Mouse (Mus musculus) adrenal gland, postnatal 10 days (tissue): ENCODE measurements around the gene Tax1bp1. TPM values are rescaled to one million over a fixed set of nuclear protein-coding genes. Genes with fewer than 3 reads are reported as not detected.

Experiments used
- DNase-seq: peaks from one replicate; pipeline ENCODE4 v3.0.0; 2021; ENCODE audit warnings: mixed read lengths
- total RNA-seq, 2 experiments: library from RNA; stranded (reverse); gene quantifications; 2 replicates each; pipeline ENCODE4 v1.2.3; 2021

Tax1bp1 gene
- total RNA-seq, 2 experiments from 2014 or later = 124 to 138 TPM

DNA sequence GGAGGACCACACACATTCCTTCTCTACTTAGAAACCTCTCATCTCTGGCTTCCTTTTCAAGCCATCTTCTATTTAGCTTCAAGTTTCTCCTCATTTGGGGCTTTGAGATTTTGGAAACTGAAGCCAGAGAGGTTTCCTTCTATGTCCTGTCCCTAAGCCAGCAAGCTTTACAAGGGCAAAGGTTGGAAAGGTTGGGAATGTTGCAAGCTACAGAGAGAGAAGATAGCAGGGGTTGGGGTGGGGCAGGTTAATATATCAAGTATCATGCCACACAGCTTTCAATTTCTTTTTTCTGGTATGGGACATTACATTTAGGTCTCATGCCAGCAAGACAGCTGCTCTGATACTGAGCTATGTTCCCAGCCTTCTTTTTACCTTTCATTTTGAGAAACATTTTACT is 8.2 kb upstream of the Tax1bp1 start:
- DNase-seq = no peak

DNA sequence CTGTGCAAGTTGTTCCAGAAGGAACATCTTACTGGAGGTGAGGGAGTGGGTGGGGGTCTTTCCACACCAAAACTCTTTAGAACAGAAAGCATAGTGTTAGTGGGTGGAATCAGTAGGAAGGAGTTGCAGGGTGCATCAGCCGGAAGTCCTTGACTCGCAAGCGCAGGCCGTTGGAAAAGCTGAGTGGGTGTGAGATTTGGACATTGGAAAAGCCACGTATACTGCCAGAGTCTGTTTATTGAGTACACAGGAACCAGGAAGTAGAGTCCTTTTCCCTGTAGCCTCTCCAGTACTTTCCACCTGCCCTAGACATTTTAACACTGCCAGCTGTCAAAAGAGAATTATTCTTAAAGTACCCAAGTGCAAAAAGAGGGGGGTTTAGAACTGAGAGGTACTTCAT is 5.7 kb upstream of the Tax1bp1 start:
- no peak for DNase-seq

DNA sequence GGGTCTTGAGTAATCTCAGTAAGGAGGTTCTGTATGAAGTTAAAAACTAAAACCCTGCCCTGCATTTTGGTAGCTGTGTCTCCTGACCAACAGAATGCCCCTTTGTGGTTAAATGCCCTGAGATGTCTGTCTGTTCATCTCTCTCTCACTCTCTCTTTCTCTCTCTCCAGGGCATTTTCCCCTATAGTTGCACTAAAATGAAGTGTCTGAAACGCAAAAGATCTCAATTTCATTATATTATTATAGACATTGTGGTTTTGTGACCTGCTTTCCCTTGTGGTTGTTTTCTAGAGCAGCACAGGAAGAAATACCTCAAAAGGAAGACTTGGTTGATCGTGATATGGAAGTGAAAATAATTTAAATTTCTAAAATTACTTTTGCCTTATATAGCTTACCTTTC is 966 bp upstream of the Tax1bp1 start:
- no peak for DNase-seq

DNA sequence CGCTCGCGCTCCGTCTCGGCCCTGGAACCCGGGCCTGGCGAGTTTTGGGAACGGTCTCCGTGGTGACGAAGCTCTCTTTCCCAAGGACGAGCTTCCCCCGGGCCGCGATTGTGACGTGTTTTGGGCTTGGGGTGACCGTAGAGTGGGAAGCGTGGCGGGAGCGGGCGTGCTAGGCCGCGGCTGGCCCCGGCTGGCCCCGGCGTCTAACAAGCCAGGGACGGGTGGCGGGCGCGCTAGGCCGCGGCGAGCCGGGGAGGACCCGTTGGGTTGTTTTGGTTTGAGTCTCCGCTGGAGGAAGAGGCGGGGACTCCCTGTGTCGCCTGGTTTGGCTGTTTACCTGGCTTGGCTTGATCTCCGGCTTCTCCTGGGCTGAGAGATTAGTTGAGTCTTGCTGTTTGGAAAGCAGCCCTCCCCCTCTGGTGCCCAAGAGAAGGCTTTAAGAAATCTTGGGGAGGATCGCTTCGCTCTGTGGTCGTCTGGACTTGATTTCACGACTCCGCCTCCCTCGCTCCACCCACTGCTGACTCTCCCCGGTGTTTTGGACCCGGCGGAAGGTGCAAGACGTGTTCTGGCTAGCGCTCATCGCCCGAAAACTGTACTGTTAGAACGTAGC is 474 bp downstream of the Tax1bp1 start:
- peak; percentile 85 for DNase-seq

DNA sequence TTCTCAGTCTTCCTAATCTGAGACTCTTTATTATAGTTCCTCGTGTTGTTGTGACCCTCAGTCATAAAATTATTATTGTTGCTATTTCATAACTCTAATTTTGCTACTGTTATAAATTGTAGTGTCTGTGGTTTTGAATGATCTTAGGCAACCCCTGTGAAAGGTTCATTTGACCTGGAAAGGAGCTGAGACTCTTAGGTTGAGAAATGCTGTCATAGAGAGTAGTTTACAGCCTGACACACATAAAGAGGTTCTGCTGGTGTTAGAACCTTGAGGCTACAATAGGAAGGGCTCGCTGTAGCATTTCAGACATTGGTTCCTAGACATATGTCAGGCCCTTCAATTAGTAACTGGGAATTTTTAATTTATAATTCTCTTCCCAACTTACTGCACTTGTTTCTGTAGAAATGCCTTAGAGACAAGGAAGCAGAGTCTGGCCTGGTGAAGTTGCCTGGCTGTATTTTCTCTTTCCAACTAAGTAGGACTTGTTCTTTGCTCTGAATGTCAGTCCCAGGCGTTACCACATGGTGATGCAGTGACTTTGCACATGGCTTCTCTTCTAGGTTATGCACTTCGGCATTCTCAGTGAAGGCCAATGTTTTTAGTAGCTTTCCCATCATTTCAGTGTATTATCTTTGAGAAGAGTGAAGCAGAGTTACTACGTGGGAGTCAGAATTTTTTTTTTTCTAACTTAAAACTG is 4.1 kb downstream of the Tax1bp1 start:
- peak; percentile 11 for DNase-seq

DNA sequence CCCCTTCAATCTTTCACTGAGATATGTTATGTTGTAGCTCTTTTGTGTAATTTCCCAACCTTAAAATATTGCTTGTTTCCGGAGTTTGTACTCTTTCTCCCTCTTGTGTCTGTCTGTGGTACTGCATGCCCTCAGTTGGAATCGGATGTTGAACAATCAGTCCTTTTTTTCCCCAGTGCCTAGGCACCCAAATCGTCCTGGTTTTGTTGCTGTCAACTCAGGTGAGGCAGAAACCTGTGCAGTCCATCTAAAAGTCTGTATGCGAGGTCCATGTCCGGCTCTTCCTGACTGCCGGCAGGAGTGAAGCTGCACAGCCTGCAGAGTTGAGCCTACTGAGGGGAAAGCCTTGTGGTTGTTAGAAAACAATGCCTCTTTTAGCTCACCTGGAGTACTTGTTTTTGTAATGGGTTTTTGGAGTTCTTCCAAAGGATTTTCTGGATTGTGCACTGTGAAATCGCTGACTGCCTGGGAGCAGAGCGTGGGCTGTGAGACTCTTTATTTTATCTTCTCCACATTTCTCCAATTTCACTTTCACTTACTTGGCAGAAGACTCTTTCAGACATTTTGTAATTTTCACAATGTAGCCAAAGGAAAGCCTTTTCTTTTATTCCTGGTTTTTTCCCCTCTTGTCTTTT is 11.4 kb downstream of the Tax1bp1 start:
- peak; percentile 78 for DNase-seq

DNA sequence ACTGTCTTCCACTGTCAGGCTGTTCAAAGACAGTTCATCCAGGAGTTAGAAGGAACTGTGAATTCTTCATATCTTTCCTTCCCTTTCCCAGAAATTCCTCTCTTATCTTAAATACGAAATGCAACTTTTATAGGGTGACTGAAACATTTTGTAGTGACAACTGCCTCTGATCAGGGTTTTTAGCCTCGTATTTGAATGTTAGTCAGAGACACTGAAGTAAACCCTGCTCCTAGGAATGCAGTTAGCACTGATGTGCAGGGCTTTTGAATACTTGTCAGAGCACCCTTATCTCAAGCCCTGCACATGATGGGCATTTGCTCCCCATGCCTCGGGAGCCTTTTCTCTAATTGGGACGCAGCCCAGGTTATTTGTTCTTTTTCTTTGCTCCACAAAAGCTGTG is 16.8 kb downstream of the Tax1bp1 start:
- DNase-seq = no peak

DNA sequence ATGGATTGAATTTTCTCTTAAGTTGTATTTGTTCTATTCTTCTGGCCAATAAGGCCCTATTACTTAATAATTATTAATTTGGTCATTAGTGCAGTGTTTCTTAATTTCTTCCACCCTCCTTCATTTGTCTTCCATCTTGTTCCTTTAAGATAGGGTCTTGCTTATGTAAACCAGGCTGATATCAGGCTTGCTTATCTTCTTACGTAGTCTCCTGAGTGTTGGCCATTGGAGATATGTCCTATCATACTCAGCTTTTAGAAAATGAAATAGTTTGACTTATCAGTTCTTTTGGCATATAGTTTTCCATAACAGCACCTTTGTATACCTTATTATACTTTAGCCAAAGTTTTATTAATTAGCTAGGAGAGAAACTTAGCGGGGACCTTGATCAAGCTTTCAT is 21.1 kb downstream of the Tax1bp1 start:
- no peak for DNase-seq

DNA sequence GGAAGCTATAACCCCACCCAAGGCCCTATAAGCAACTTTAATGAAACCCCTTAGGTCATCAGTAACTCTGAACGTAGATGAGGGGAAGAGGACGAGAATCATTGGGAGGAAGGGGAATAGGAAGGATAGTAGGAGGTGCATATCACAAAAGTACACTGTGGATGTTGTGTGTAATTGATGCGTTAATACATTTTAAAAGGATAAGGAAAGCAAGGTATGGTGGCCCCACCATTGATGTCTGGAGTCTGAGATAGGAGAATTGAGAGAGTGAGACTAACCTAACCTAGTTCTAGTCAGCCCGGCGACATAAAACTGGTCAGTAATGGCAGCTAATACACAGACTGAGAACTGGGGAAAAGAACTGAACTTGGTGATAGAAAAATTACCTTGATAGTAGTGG is 39.3 kb downstream of the Tax1bp1 start:
- DNase-seq = no peak

DNA sequence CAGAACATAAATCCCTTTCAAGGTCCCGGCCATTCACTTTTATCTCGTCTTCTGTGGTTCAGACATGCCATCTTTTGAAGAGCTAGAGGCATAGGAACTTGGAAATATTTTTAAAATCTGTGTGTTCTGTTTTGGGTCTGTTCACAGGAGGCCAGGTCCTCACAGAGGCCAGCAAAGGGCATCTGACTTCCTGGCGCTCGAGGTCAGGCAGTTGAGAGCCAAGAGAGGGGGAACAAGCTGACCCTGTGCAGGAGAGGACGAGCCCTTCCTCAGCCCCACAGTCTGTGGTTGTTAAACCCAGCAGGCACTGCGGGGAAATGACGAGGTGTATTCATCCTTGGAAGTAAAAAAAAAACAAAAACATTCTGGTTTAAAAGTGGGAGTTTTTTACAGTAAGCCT is 51.7 kb downstream of the Tax1bp1 start:
- peak; percentile 26 for DNase-seq

DNA sequence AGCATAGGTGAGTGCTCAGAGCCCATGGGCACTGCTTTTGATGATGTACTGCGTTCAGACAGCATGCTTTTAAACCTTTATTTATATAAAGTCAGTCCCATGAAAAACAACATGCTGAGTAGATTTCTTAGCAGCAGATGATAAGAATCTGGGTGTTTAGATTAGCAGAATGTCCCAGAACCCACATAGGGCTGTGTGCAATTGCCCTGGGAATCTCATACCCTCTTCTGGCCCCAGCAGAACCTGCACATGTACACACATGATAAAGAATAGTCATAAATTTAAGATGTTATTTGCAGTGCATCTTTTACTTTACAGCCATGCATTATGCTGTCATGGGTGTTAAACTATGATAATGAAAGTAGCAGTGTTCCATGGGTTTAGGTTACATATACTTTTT is 57.3 kb downstream of the Tax1bp1 start:
- no peak for DNase-seq

DNA sequence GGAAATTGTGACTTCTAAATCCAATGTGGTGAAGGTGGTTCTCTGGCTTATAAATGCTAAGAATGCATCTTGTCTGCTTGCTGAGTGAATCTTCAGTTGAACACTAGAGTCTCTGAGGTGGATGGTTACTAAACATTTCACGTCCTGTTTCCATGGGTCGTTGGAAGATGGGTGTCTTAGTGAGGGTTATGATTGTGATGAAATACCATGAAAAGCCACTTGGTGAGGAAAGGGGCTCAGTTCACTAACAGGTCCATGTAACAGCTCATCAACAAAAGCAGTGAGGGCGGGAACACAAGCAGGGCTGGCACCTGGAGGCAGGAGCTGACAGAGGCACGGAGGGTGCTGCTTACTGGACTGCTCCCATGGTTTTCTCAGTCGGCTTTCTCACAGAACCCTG is 59.6 kb downstream of the Tax1bp1 start:
- no peak for DNase-seq

DNA sequence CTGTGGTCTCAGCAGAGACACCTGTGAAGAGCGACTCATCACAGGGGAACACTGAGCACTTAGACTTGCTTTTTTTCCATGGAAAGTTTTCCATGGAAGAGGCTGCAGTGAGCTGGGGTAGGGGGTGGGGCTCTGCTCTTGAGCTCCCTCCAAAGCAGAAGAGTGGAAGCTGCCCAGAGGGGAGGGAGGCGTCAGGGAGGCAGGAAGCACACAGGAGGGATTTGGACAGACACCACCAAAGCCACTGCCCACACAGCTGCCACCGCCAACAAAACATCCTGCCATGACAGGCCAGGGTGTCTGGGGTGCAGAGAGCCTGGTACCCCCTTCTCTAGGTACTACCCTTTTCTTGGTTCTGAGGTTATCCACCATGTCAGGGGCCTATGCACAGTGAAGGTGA is 61.8 kb downstream of the Tax1bp1 start:
- DNase-seq = no peak

DNA sequence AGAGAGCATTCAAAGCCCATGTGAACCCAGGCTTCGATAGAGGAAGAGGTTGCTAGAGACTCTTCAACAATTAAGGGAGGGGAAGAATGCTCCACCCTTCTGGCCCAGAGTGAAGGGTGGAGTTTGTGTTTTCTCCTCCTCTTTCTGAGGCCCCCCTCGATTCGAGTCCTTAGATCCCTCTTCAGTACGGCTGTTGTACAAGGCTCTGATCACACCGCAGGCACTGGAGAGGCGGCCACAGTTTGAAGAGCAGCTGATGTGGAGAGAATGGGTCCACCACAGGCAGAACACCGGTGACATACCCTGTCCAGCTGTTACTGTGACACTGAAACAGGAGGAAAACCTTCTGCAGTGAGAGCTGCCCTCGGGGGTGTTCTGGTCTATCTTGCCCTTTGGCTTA is 62.4 kb downstream of the Tax1bp1 start:
- no peak for DNase-seq

DNA sequence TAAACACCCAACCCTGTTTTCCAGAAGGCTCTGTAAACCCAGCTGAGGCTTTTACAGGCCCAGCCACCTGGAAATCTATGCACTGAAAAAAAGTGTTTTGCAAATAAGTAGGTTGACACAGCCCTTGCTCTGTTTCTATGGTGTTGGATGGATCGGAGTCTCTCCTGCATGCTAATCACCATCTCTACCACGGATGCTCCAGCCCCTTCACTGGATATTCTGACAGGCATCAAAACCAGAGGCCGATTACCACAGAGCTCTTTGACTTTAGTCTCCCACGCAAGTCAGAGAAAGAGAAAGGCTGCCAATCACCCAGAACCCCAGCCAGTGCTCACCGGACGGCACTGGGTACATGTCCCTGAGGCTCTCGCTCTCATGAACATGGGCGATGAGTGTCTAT is 63.5 kb downstream of the Tax1bp1 start:
- DNase-seq = no peak

DNA sequence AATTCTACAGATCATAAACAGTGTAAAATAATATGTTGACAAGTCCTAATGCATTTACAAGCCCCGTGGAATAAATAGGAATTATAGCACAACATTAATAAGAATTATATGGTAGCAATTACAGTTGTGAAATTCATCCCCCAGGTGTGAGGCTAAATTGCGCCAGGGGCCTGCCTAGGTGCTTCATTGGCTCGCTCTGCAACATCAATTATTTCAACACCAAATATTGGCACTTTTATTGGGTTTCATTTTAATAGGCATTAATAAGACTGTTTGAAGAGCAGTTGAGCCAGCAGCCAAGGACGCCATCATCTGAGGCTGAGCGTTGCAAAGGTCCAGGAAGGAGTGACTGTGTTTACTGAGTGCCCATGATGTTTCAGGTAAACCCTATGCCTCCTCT is 65.0 kb downstream of the Tax1bp1 start:
- no peak for DNase-seq

DNA sequence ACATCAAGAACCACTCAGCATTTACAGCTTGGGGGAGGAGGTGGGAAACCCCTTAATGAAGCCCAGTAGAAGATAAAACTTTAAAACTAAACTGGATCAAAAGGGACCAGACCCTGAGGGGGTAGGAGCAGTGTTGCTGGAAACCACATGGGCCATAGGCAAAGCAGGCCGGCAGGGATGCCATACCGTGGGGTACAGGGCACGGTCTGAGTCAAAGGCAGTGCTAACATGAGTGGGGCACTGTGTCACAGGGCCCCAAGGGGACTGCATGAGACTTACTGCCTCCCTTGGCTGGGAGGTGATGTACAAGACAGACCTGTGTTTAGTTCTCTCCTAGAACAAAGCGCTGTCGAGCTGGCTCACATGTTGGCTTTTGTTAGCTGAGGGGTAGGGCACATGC is 66.0 kb downstream of the Tax1bp1 start:
- DNase-seq = no peak

DNA sequence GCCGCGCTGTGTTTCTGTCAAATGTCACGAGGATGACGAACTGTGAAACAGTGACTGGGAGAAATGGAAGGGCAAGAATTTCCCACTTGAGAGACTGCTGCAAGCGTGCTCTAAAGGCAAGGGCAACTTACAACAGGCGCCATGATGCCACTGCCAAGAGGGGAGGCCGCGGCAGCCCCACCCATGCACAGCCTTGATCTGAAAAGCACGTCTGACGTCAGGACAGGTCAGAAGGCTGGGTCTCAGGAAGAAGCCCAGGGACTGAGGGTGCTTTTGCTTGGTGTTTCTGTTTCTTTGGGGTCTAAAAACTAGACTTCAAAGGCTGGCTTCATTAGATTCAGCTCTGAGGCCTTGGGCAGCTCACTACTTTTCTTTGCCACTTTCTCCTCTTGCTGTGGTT is 76.8 kb downstream of the Tax1bp1 start:
- DNase-seq = peak; percentile 23

DNA sequence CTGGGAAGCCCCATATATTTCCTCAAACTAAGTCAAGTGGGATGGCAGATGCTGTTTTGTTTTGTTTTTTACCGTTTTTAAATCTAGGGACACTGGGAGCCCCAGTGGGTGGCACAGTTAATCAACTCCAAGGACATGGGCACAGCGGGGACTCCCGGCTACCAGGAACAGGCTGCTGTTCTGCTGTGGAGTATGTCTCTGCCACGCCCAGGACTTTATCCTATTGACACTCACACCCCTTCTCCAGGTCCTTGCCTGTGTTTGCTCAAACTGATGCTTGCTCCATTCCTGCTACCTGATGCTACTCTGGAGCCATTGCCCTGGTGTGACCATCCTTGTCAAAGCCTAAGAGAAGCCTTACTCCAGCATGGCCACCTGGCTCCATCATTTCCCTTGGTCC is 77.3 kb downstream of the Tax1bp1 start:
- DNase-seq = no peak

DNA sequence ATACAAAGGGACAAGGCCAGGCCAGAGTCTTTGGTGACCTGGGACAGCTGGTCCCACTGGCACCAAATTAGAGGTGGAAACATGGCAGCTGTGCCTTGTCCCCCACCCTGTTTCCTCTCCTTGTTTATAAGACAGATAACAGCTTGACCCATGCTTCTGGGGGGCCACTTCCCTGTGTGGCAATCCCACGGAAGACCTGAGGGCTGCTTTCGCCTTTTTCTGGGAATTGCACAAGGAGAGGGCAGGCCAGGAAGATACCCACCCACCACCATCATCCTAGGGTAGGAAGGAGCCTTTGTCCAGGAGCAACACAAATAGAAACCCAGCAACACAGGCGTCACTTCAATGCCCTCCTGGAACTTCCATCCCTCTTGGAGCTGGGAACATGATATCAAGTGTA is 78.9 kb downstream of the Tax1bp1 start:
- no peak for DNase-seq

DNA sequence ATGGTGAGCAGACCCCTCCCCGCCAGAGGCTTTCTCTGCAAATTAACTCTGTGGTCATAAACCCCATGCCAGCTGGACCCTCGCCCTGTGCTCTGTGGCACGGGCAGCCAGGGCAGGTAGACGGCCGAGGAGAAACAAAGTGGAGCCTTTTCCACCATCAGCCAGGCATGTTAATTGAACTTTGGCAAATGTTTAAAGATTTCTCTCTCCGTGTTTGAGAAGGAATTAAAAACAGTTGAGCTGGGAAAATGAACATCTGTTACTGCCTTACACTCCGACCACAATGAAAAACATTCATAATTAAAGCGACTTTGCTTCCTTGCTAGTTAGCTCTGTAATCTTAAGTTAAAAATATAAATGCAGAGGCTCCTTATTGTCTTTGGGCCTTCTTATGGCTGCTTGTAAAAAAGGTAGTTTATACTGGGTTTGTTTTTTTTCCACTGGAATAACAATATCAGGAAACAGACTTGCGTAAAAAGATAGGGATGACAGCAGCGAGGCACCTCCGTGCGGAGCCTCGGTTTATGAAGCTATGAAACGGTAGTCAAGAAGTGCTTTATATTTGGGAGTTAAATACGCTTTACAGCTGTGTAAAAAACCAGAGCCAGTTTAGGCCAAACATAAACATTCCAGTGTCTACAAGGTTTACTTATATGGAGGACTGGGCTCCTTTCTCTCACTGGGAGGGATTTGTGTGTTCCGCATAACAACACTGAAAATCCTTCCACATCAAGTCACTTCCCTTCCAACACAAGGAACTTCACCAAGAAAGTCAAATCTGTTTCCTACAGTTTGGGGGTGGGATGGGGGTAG is 81.7 kb downstream of the Tax1bp1 start:
- no peak for DNase-seq

DNA sequence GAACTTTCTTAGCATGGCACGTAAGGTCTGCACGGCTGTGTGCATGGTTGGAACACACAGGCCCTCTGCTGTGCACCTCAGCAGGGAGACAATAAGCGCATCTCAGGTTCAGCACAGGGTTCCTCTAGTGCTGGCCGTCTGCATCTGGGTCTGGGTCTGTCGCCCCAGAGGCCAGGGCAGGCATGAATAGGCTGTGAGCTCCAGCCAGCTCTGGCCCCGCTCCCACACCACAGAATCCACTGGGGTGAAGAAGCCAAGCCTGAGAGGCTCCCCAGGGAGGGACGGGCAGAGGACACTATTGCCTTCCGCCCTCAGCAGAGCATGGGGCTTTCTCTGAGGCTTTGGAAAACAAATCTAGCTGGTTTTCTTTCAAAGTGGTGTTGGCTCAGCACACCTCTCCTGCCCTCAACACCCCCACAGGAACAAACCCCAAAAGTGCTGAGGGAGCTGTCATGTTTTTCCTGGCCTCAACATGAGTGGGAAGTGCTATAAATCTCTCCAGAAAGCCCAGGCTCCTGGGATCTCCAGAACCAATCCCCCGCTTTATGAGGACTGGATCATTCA is 82.6 kb downstream of the Tax1bp1 start:
- peak; percentile 64 for DNase-seq

DNA sequence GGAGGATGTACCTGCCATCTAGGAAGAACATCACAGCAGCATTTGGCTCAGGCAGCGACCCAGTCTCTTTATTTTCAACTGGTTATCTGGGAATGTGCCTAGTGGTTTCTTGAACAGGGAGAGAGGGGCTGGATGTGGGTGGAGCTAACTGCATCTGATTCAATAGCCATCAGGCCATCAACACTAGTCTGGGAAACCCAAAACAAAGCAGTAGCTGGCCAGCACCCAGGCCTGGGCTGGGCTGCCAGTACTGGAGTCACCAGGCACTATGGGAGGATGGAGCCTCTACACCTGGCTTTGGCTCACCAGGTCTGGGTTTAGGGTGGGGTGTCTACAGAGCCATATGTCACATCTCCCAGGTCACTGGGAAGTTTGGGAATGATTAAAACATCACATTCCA is 83.2 kb downstream of the Tax1bp1 start:
- no peak for DNase-seq
